Mouse (Mus musculus): ENCODE results near the gene Pdxp. TPM values are rescaled to one million over a fixed set of nuclear protein-coding genes. Genes with fewer than 3 reads are reported as not detected.

The Pdxp gene
- 35.3 and 39.3 TPM in 2 replicates for polyA plus RNA-seq (2012)

DNA sequence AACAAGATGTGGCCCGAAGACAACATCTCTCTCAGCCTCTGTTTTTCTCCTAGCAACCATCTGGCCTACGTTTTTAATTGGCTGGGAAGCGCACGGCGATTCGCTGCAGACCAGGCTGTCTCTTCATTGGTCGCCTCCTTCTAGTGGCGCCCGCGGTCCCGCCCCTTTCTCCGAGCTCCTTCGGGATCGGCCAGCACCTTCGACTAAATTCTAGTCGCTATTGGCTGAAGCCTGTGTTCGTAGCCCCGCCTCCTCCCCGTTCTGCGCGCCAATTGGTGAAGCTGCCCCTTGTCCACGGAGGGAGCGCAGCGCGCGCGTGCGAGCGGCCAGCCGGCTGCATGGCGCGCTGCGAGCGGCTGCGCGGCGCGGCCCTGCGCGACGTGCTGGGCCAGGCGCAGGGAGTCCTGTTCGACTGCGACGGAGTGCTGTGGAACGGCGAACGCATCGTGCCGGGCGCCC, at the start of gene Pdxp:
Pdxp (plus strand) TSS at position 288 of the 459 bp plus-strand sequence.
- TF ChIP-seq GATA1 (IDR thresholded peaks at IDR 0.05; ENCODE audit: low read length), result no peak

DNA sequence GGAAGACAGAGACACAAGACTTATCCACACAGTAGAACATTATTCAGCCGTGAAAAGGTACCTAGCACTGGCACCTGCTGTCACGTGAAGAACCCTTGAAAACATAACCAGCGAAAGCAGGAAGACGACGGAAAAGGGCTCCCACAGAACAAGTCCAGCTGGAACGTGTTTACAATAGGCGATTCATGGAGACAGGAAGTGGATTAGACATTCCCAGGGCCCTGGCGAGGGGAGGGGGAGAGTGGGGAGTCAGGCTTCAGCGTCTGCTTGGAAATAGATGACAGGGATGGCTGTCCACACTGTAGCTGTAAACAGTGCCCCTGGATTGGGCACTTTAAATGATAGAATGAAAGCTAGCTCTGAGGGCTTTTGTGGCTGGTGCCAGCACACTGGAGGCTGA, 45.3 kb upstream of the Pdxp start:
- TF ChIP-seq GATA1 (IDR thresholded peaks at IDR 0.05; ENCODE audit: low read length), result no peak

DNA sequence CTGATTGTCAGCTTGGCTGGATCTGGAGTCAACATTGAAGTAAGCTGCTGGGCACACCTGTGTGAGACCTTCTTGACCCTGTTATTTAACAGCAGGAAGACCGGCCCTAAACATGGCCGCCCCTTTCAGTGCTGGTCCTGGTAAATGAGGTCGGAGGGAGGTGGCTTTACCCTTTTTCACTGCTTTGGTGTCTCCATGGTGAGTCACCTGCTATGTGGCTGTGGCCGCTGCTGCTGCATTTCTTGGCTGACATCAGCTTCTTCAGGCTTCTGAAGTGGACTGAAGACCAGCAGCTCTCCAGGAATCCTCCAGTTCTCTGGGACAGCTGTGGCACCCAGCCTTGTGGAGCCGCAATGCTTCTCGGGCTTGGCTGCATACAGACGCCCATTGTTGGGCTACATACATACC, 44.9 kb upstream of the Pdxp start:
- TF ChIP-seq GATA1 (IDR thresholded peaks at IDR 0.05; ENCODE audit: low read length), result no peak

DNA sequence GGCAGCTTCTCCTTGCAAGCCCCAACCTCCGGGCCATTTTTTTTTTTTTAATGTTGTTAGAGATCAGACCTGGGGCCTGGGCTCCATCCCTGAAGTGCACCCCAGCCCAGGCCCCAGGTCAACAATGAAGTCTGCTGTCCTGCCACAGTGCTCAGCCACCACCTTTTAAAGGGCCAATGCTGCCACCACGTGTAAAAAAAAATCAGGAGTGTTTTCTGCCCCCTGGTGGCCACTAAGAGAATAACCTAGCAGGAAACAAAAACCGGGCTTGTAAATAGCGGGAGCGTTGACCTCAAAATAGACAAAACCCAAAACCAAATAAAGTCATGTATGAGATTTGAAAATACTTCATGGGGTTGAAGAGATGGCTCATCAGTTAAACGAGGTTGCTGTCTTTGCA, 43.9 kb upstream of the Pdxp start:
- TF ChIP-seq GATA1 (IDR thresholded peaks at IDR 0.05; ENCODE audit: low read length), result no peak

DNA sequence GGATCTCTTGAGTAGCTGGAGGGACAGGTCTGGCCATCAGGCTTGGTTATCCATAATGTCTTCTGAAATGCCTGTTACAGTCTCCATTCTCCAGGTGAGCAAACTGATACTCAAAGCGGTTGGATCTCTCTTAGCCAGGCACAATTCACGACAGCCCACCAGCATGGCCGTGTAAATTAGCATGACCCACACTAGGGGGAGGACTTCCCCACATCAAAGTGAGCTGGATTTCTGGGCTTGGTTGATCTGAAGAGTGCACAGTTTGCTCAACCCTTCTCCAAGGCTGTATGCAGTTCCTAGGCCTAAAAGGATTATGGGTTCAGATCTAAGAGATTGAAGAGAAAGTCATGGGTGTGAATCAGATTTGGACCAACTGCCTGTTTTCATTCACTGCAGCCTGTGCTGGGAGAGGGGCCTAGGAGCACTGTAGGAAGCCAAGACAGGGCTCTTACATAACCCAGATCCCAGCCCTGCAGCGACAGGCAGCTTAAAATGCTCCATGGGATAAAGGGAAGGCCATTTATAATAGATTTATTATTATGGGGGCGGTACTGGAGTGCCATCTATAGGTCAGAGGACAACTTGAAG, 41.6 kb upstream of the Pdxp start:
- TF ChIP-seq GATA1 (IDR thresholded peaks at IDR 0.05; ENCODE audit: low read length), result no peak

DNA sequence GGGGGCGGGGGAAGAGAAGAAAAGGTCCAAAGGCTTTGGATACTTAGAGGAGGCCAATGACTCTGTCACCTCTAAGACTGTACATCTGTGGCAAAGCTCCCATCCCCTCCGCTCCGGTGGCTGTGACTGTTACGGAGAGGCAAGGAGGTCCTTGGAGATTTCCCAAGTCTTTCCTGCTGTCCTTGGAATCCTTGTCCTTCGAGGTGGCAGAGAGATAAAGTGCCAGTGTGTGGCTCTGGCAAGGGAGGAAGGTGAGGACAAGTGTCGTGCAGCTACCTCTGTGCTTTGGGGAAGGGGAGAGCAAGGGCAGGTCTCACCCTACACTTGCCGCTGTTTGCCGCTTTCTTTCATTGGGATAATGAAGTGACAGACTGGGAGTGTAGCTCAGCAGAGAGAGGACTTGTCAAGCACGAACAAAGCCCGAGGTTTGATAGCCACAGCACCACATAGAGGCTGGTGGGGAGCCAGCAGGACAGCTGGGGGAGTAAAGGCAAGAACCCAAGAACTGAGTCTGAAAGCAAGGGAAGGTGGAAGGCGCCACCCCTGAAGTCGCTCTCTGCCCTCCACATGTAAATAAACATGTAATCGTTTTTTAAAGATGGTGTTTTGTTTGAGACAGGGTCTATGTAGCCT, 39.8 kb upstream of the Pdxp start:
- no peak for TF ChIP-seq GATA1 (IDR thresholded peaks at IDR 0.05; ENCODE audit: low read length)

DNA sequence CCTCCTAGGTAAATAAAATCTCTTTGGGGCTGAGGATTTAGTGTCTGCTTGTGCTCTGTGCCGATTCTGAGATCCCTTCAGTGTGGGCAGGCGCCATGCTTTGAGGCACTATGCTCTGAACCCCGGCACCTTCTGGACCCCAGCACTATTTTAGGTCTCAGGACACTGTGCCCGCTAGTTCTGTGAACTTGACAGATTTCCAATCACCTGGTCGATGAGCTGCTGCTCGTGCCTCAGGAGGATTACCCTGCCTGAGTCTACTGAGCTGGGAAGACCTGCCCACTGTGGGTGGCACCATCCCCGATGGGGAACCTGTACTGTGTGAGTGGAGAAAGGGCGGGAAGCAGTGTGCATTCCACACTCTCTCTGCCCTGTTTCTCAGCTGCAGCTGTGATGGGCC, 38.7 kb upstream of the Pdxp start:
- no peak for TF ChIP-seq GATA1 (IDR thresholded peaks at IDR 0.05; ENCODE audit: low read length)

DNA sequence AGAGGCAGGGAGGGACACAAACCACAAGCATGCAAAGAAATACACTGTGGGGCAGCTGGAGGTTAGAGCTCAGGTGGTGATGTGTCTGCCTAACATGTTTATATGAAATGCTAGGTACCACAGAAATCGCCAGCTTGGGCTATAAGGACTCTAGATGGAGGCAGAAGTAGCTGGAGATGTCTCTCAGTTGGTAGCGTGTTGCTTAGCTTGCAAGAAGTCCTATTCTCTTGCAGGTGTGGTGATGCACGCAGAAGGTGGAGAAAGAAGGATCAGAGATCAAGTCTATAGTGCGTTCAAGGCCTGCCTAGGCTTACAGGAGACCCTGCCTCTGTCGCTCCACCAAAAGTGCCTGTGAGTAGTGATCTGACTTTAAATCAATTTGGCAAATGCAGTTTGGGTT, 38.2 kb upstream of the Pdxp start:
- no peak for TF ChIP-seq GATA1 (IDR thresholded peaks at IDR 0.05; ENCODE audit: low read length)

DNA sequence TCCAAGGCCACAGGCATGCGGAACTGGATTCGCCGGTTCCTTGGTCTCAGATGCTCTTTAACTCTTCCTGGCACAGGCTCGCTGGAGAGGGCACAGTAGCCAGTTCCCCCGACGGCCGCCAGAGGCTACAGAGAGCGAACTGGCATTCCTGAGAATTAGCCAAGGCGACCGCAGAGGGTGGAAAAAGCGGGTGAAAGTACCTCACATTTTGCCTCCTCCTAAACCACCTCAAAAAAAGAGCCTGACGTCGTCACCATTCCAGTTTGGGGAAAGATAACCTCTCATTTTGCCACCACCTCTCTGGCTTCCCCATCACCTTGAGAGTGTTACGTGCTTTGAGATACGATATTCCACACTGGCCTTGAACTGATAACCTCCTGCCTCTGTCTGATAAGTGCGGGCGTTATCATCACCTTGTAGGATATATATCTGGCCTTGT, 37.4 kb upstream of the Pdxp start:
- TF ChIP-seq GATA1 (IDR thresholded peaks at IDR 0.05; ENCODE audit: low read length), result no peak

DNA sequence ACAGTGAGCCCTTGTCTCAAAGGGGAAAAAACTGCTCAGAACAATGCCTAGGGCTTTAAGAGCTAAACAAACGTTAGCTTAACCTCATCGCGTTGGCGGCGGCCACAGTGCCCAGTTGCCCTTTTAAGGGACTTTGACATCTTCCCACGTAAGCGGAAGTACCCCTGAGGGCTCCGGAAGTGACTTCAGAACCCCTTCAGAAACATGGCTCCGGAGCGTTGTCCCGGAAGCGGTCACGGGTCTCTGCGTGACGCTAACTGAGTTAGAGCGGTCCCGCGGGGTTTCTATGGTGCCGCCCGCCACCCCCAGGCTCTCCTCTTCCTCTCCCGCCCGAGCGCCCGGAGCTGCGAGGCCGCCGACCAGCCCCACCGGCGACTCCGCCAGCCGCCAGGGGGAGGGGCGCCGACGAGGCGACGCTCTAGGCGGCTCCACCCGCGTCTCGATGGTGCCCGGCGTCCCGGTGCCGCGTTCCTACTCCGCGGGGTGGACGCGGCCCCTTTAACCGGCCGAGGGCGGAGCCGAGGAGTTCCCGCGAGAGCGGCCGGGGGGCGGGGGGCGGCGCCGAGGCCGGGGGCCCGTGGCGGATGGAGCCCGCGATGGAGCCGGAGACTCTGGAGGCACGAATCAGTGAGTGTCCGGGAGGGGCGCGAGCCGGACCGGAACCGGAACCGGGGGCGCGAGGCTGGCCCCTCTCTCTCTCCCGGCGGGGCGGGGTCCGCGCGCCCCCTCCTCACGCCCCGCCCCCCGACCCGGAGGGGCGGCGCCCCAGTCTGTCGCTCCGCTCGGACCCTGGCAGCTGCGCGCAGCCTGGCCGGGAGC, 36.5 kb upstream of the Pdxp start, which contains the start of gene Gga1:
Gga1 (plus strand) TSS at position 200 of the 819 bp plus-strand sequence.
- TF ChIP-seq GATA1 (IDR thresholded peaks at IDR 0.05; ENCODE audit: low read length), result no peak

DNA sequence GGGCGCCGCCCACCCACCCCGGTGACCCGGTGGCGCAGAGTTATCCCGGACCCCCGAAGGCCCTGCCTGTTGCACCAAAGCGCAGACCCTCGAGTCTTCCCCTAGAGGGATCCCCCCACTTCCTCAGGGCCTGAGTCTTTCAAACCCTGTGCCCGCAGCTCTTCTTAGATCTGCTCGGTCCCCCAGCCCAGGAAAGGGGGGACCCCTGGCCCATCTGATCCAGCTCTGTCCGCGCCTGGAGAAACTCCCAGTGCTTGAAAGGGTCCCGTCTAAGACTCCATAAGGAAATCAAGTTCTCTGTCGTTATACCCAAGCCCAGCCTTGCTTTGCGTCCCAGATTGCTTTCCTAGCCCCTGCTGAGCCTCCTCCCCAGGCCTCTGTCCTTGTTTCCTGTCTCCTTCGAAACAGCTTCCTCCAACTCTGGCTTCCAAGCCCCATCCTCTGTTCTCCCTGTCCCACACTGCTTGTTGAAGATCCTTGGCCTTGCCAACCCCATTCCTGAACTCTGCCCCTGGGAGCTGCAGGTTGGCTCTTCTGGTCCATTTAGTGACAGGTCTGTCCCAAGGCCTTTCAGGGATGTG, 35.8 kb upstream of the Pdxp start:
- no peak for TF ChIP-seq GATA1 (IDR thresholded peaks at IDR 0.05; ENCODE audit: low read length)

DNA sequence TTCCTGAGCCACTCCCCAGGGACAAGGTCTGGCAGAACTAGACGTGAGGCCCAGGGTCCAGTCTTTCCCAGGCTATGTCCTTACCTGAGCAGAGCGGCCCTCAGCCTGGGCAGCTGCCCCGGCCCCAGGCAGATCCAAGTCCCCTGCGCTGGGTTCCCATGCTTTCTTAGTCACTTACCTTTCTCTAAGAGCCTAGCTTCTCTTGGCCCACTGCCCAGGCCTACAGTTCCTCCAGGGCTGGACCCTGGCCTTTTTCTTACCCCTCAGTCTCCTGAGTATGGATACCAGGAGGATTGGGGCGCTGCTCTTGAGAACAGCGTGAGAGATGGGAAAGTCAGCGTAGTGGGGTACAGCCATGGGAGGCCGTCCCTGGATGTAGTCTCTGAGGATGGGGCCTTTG, 33.3 kb upstream of the Pdxp start:
- TF ChIP-seq GATA1 (IDR thresholded peaks at IDR 0.05; ENCODE audit: low read length), result no peak

DNA sequence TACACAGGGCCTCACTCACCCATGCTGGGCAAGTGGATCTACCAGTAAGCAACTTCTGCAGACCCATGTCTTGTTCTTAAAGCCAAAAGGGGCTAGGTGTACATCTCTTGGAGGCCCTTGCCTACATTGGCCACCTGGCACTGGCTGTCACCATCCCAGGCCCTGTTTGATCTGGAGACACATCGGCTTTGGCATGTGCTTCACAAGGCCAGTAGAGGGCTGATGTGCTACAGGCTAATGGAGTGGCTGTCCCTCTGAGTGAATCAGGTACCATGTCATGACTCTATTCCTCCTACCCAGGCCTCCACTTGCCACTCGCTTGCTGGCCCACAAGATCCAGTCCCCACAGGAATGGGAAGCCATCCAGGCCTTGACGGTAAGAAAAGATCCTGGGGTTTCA, 31.9 kb upstream of the Pdxp start:
- no peak for TF ChIP-seq GATA1 (IDR thresholded peaks at IDR 0.05; ENCODE audit: low read length)

DNA sequence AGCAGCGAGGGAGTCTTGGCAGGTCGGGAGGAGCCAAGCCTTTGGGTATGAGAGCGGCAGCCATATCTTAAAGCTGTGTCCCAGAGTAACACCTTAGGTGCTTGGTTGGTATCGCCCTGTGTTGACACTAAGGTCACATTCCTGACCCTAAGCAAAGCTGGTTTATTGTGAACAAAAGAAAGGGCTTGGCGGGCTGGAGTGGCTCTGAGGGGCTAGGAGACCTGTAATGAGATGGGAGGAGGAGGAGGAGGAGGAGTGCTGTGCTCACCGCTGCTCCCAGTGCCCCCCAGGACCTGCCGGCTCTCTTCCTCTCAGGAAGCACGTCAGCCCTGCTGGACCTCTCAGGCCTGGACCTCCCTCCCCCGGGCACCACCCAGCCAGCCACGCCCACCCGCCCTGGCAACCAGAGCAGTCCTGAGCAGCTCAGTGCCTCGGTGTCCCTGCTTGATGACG, 24.3 kb upstream of the Pdxp start:
- no peak for TF ChIP-seq GATA1 (IDR thresholded peaks at IDR 0.05; ENCODE audit: low read length)

DNA sequence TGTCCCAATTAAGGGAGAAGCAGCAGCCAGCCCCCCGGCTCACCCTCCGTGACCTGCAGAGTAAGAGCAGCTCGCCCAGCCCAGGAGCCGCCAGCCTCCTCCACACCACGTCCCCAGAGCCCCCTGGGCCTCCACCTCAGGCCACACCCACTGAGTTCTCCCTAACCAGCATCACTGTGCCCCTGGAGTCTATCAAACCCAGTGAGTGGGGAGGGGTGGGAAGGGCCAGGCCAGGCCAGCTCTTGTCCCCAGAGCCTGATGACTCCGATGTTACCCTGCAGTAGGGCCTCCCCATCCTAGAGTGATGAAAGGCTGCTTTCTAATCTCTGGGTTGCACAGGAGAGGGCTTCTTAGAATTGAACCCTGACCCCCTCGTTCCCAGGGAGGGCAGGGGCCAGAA, 21.3 kb upstream of the Pdxp start:
- no peak for TF ChIP-seq GATA1 (IDR thresholded peaks at IDR 0.05; ENCODE audit: low read length)

DNA sequence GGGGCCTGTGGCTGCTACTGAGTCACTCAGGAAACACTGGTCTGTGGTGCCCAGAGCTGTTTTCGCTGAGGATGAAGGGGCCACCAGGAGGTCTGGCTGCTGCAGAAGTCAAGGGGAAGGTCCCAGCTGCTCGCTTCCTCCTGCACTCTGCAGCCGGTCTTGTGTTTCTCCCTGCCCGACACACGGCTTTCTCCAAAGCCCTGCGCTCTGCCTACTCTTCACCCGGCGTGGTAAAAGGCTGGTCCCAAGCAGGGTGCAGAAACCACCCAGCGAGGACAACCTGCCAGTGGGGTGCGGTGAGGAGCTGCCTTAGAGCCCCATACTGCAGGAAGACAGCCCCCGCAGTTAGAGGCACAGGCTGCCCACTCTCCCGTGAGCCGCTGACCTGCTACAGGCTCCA, 19.0 kb upstream of the Pdxp start:
- TF ChIP-seq GATA1 (IDR thresholded peaks at IDR 0.05; ENCODE audit: low read length), result no peak

Data from G1E-ER4 (cell line).